Mouse (Mus musculus) olfactory bulb, adult 2 months (tissue): ENCODE measurements at regions not wholly inside any gene's neighbourhood (a gene's known extent, or its start where the extent isn't known, plus 50 kb on each side); places are given as distances from the start of the nearest gene placed in this dataset.

Source experiments
- H3K27ac ChIP-seq: fragments of 200-500 bp; 2 replicates; pipeline ENCODE4 v1.5.1; 2012; ENCODE audit warnings: low read depth, low read length; ENCODE audit not compliant: insufficient read depth
- H3K4me1 ChIP-seq: fragments of 200-500 bp; 2 replicates; pipeline ENCODE4 v1.6.1; 2012; ENCODE audit warnings: low read length; ENCODE audit not compliant: control insufficient read depth, insufficient read depth
- H3K4me3 ChIP-seq: fragments of 200-500 bp; 2 replicates; pipeline ENCODE4 v1.5.1; 2012; ENCODE audit warnings: mild to moderate bottlenecking, low read depth, low read length, moderate library complexity; ENCODE audit not compliant: insufficient read depth
- CTCF ChIP-seq: fragments of 200-500 bp; IDR thresholded peaks from 2 replicates; pipeline ENCODE4 v1.5.1; 2012; ENCODE audit warnings: low read depth, mild to moderate bottlenecking, low read length, moderate library complexity; ENCODE audit not compliant: insufficient read depth
- POLR2A ChIP-seq: fragments of 200-500 bp; IDR thresholded peaks from 2 replicates; pipeline ENCODE4 v1.6.1; 2012; ENCODE audit warnings: mild to moderate bottlenecking, low read depth, low read length, moderate library complexity; ENCODE audit not compliant: insufficient read depth
- WGBS: fragments of 180-500 bp; shearing (Covaris S2); methylation state at CpG from one replicate; pipeline ENCODE4 v1.1.7; 2018; 5-methylcytosine and 5-hydroxymethylcytosine counted together

- Histone ChIP-seq H3K27ac (no peak overlapping the region), H3K4me1 (peaks cover 3% of the 10 kb centered on the region), H3K4me3 (no peak overlapping the region)
- TF ChIP-seq CTCF (no peak), POLR2A (no peak)
- WGBS = 76% methylated on average over 2 of the region's 2 CpGs
Measured at GRCm38 (mm10) chr2:92776497-92776896, 138.4 kb upstream of the Syt13 start.

- H3K4me3 ChIP-seq = no peak overlapping the region
- 44% methylated on average over 1 of the region's 1 CpGs for WGBS
- no peak overlapping the region for H3K27ac ChIP-seq
- no peaks in the 10 kb centered on the region for H3K4me1 ChIP-seq
- no peak for TF ChIP-seq POLR2A
- no peak for TF ChIP-seq CTCF
Measured at GRCm38 (mm10) chr2:92779101-92779500, 135.8 kb upstream of the Syt13 start.

- WGBS = 85% methylated on average over 1 of the region's 1 CpGs
- Histone ChIP-seq H3K27ac (no peak overlapping the region), H3K4me3 (no peak overlapping the region), H3K4me1 (no peaks in the 10 kb centered on the region)
- TF ChIP-seq CTCF (no peak), POLR2A (no peak)
Measured at GRCm38 (mm10) chr2:92780021-92780420, 134.9 kb upstream of the Syt13 start.

- 89% methylated on average over 5 of the region's 5 CpGs for WGBS
- Histone ChIP-seq H3K27ac (no peak overlapping the region), H3K4me1 (no peaks in the 10 kb centered on the region), H3K4me3 (no peak overlapping the region)
- no peak for TF ChIP-seq CTCF
- TF ChIP-seq POLR2A = no peak
Measured at GRCm38 (mm10) chr2:92781451-92781850, 133.4 kb upstream of the Syt13 start.

- H3K27ac ChIP-seq = no peak overlapping the region
- TF ChIP-seq POLR2A = no peak
- TF ChIP-seq CTCF = no peak
- H3K4me3 ChIP-seq = no peak overlapping the region
- WGBS = 83% methylated on average over 4 of the region's 4 CpGs
- no peaks in the 10 kb centered on the region for H3K4me1 ChIP-seq
Measured at GRCm38 (mm10) chr2:92782621-92783020, 132.3 kb upstream of the Syt13 start.

- Histone ChIP-seq H3K27ac (no peak overlapping the region), H3K4me3 (no peak overlapping the region), H3K4me1 (no peaks in the 10 kb centered on the region)
- TF ChIP-seq CTCF (no peak), POLR2A (no peak)
- 83% methylated on average over 2 of the region's 2 CpGs for WGBS
Measured at GRCm38 (mm10) chr2:92784916-92785315, 130.0 kb upstream of the Syt13 start.

GRCm38 (mm10) chr2:92787925-92788410 lies 126.9 kb upstream of the Syt13 start:
- H3K4me3 ChIP-seq = no peak overlapping the region
- no peak overlapping the region for H3K27ac ChIP-seq
- H3K4me1 ChIP-seq = no peaks in the 10 kb centered on the region
- TF ChIP-seq POLR2A (no peak), CTCF (no peak)
- WGBS = 92% methylated on average over 4 of the region's 4 CpGs

- no peak overlapping the region for H3K4me3 ChIP-seq
- TF ChIP-seq POLR2A (no peak), CTCF (no peak)
- no peak overlapping the region for H3K27ac ChIP-seq
- H3K4me1 ChIP-seq = no peaks in the 10 kb centered on the region
- 87% methylated on average over 5 of the region's 5 CpGs for WGBS
Measured at GRCm38 (mm10) chr2:92788875-92789274, 126.0 kb upstream of the Syt13 start.

- TF ChIP-seq POLR2A (no peak), CTCF (no peak)
- Histone ChIP-seq H3K4me3 (no peak overlapping the region), H3K27ac (no peak overlapping the region), H3K4me1 (no peaks in the 10 kb centered on the region)
- 64% methylated on average over 2 of the region's 2 CpGs for WGBS
Measured at GRCm38 (mm10) chr2:92790374-92790773, 124.5 kb upstream of the Syt13 start.

GRCm38 (mm10) chr2:92799770-92800169 lies 115.1 kb upstream of the Syt13 start:
- WGBS = 88% methylated on average over 4 of the region's 4 CpGs
- no peak for TF ChIP-seq CTCF
- no peak for TF ChIP-seq POLR2A
- Histone ChIP-seq H3K4me1 (no peaks in the 10 kb centered on the region), H3K27ac (no peak overlapping the region), H3K4me3 (no peak overlapping the region)
